Mouse (Mus musculus): ENCODE results near the gene Adamts4. TPM values are rescaled to one million over a fixed set of nuclear protein-coding genes. Genes with fewer than 3 reads are reported as not detected.

Adamts4 gene
- polyA plus RNA-seq, 1 experiment from 2014 or later = 5.5 TPM

DNA sequence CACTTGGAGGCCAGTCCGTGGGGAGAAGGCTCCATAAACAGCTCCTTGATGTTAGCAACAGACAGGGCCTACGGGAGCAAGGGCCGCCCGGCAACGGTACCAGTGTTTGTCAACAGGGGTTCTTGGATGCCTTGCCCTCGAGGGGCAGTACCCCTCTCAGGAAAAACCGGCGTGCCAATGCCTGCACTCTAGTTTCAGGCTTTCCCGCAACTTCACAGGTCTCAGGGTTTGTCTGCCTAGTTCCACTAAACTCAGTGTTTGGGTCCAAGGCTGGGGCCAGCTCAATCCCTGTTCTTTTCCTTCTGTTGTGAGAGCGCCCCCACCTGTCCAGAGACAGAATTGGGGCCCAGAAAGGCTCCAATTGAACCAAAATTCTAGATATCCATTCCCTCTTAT is 31.3 kb downstream of the Adamts4 start:
- peak overlapping the region; percentile 83 for H3K4me2 ChIP-seq (ENCODE audit: low read depth, severe bottlenecking)
- peak overlapping the region; percentile 71 for H3K27ac ChIP-seq (replicated peaks; ENCODE audit: low read depth, low read length)
- H3K9ac ChIP-seq (ENCODE audit: low read length) = peak overlapping the region; percentile 61
- DNase-seq (ENCODE audit: low spot score) (peak; percentile 81), ATAC-seq (ENCODE audit: insufficient number of reproducible peaks, low FRiP score, low TSS enrichment, low read depth) (peak; percentile 37)
- peaks cover 15% of the 10 kb centered on the region for H3K4me1 ChIP-seq (ENCODE audit: control insufficient read depth, insufficient read depth, low read length)
- peak overlapping the region; percentile 78 for H3K4me3 ChIP-seq (ENCODE audit: low read depth, low read length)
- H3K27me3 ChIP-seq (ENCODE audit: control insufficient read depth, insufficient read depth, low read length) = no peaks in the 10 kb centered on the region
- H3K36me3 ChIP-seq (ENCODE audit: control insufficient read depth, insufficient read depth, low read length) = peaks cover 23% of the 10 kb centered on the region
- no peaks in the 10 kb centered on the region for H3K9me3 ChIP-seq (ENCODE audit: control insufficient read depth, low read length)
- WGBS = under 1% methylated on average over 10 of the region's 10 CpGs

DNA sequence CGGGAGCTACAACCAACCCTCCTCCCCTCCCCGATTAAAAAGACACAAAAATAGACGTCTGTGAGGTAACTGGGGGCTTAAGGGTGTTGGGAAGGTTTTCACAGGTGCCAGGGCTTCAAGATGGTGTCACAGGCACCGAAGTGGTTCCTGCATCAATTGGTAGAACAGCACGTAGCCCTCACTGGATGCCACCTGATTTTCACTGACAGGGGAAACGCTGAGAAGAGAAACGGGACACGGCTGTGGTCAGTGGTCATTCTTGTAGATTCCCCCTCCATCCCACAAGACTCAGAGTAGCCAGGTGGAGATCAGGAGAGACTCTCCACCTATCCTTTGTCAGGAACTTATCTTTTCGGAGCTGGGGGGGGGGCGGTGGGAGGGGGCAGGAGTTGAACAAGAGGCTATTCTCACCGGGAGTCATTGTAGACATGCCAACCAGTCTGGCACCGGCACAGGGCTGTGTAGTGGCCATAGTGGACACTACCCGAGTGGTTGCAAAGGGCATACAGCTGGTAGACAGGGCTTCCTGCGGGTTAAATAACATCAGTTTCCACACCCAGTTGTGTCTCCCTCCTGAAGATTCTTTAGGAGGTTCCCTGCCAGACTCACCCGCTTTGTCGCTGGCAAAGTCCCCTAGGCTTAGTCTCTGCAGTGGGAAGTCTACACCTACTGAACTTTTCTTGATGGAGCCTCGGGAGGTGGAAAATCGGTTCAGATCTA is 32.0 kb downstream of the Adamts4 start:
- Histone ChIP-seq H3K27ac (replicated peaks; ENCODE audit: low read depth, low read length) (no peak overlapping the region), H3K9me3 (ENCODE audit: control insufficient read depth, low read length) (no peaks in the 10 kb centered on the region), H3K36me3 (ENCODE audit: control insufficient read depth, insufficient read depth, low read length) (peaks cover 20% of the 10 kb centered on the region), H3K4me2 (ENCODE audit: low read depth, severe bottlenecking) (peak overlapping the region; percentile 83; the same call in 1 of the 2 replicates), H3K4me3 (ENCODE audit: low read depth, low read length) (no peak overlapping the region; the same call in 1 of the 2 replicates), H3K9ac (ENCODE audit: low read length) (no peak overlapping the region; the same call in 1 of the 2 replicates), H3K27me3 (ENCODE audit: control insufficient read depth, insufficient read depth, low read length) (no peaks in the 10 kb centered on the region), H3K4me1 (ENCODE audit: control insufficient read depth, insufficient read depth, low read length) (peaks cover 17% of the 10 kb centered on the region)
- ATAC-seq (ENCODE audit: insufficient number of reproducible peaks, low FRiP score, low TSS enrichment, low read depth) (no peak), DNase-seq (ENCODE audit: low spot score) (no peak)
- 81% methylated on average over 18 of the region's 18 CpGs for WGBS

DNA sequence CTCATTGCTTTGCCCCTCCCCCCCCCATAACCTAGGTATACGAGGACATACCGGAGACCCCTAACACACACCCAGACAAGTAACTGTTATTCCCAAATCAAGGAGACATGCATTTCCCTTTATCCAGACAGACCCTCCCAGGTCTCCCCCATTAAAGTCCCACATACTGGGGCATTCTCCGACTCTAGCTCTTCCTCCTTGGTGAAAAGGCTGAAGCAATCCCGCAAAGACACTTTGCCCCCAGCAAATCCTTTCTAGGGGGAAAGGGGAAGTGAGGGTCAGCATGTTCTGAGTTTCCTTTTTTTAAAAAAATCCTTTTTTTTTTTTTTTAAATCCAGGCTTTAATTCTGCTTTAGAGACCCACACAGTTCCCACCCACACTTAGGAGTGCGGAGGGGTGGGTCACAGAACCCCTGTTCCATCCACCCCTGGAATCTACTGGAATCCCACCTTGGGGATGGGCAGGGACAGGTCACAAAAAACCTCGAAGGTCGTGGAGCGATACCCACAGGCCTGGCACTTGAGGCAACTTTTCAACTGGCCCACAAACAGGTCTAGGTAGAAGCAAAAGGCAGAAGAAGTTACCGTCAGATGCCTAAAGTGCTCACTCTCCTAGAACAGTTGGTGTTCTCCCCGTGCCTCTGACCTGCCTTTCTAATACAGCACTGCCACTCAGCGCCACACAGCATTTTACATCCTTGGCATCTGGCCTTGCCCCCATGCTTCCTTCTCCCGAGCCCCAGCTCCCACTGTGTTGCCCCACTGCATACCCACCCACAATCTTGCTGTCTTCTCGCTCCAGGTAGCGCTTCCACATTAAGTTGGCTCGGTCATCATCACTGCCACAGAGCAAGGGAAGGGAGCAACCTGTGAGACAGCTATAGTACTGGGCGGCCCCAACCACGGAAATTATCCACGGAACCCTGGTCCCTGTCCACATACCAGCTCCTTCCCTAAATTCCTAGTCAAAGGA is 33.3 kb downstream of the Adamts4 start:
- Histone ChIP-seq H3K36me3 (ENCODE audit: control insufficient read depth, insufficient read depth, low read length) (peaks cover 14% of the 10 kb centered on the region; the same call in 1 of the 2 replicates), H3K9ac (ENCODE audit: low read length) (no peak overlapping the region), H3K27me3 (ENCODE audit: control insufficient read depth, insufficient read depth, low read length) (no peaks in the 10 kb centered on the region), H3K9me3 (ENCODE audit: control insufficient read depth, low read length) (no peaks in the 10 kb centered on the region), H3K27ac (replicated peaks; ENCODE audit: low read depth, low read length) (no peak overlapping the region), H3K4me1 (ENCODE audit: control insufficient read depth, insufficient read depth, low read length) (peaks cover 17% of the 10 kb centered on the region), H3K4me2 (ENCODE audit: low read depth, severe bottlenecking) (no peak overlapping the region), H3K4me3 (ENCODE audit: low read depth, low read length) (no peak overlapping the region)
- no peak for DNase-seq (ENCODE audit: low spot score)
- ATAC-seq (ENCODE audit: insufficient number of reproducible peaks, low FRiP score, low TSS enrichment, low read depth) = no peak
- WGBS = 90% methylated on average over 18 of the region's 18 CpGs

DNA sequence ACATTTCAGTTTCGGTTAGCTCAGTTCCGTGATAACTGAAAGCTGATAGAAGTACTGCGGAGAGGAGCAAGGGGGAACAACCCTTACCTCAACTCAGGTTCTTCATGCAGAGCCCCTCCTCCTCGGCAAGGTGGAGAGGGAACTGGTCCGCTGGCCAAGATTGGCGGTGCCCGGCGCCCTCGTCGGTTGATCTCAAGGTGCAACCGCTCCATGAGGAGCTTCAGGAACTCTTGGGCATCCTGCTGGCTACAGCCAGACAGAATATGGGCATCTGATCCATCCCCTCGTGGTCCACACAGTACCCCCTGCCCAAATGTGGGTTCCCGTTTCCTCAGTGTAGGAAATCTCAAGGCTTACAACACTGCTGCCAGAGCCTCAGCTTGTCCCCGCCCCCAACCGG is 34.3 kb downstream of the Adamts4 start:
- no peak overlapping the region for H3K4me3 ChIP-seq (ENCODE audit: low read depth, low read length)
- no peak overlapping the region for H3K9ac ChIP-seq (ENCODE audit: low read length)
- H3K27me3 ChIP-seq (ENCODE audit: control insufficient read depth, insufficient read depth, low read length) = no peaks in the 10 kb centered on the region
- DNase-seq (ENCODE audit: low spot score) (no peak), ATAC-seq (ENCODE audit: insufficient number of reproducible peaks, low FRiP score, low TSS enrichment, low read depth) (no peak)
- 89% methylated on average over 15 of the region's 15 CpGs for WGBS
- peaks cover 14% of the 10 kb centered on the region; the same call in 1 of the 2 replicates for H3K36me3 ChIP-seq (ENCODE audit: control insufficient read depth, insufficient read depth, low read length)
- H3K27ac ChIP-seq (replicated peaks; ENCODE audit: low read depth, low read length) = no peak overlapping the region
- no peak overlapping the region for H3K4me2 ChIP-seq (ENCODE audit: low read depth, severe bottlenecking)
- H3K4me1 ChIP-seq (ENCODE audit: control insufficient read depth, insufficient read depth, low read length) = peaks cover 17% of the 10 kb centered on the region
- H3K9me3 ChIP-seq (ENCODE audit: control insufficient read depth, low read length) = no peaks in the 10 kb centered on the region

DNA sequence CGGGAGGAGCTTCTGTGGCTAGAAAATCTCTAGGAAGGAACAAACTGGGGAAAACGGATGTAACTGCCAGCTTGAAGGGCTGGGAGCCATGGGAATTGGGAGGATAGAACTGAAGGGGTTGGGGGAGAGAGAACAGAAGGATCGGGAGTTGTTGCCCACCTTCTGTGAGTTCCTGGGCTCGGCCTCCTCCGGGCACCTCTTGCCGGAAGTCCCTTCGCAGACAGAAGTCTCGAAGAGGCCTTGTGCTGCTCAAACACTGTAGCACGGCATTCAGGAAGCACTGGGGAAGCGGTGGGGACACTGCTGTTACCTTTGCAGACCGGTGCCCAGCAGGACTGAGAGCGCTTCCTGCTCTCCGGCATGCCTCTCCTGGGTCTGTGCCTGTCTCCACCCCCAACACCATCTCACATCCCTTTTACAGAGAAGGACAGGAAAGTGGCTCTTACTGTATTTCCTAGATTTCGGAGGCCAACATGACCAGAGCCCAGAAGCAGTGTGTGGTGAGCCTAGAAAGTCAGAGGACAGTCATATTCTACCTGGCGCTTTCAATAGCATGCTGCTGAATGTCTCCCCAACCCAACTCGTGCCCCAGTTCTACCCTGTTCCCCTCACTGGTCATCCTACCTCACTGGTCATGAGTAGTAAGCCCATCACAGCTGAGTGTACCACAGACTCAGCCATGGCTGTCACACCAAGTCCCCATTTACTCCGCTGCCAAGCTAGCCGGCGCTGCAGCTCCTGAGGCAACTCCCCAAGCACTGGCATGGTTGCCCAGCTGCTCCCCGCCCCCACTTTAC is 35.1 kb downstream of the Adamts4 start:
- H3K27me3 ChIP-seq (ENCODE audit: control insufficient read depth, insufficient read depth, low read length) = no peaks in the 10 kb centered on the region
- peaks cover 9% of the 10 kb centered on the region; the same call in 1 of the 2 replicates for H3K4me1 ChIP-seq (ENCODE audit: control insufficient read depth, insufficient read depth, low read length)
- 89% methylated on average over 20 of the region's 20 CpGs for WGBS
- no peak overlapping the region for H3K4me2 ChIP-seq (ENCODE audit: low read depth, severe bottlenecking)
- no peak overlapping the region for H3K4me3 ChIP-seq (ENCODE audit: low read depth, low read length)
- no peak for DNase-seq (ENCODE audit: low spot score)
- peaks cover 20% of the 10 kb centered on the region; the same call in 1 of the 2 replicates for H3K36me3 ChIP-seq (ENCODE audit: control insufficient read depth, insufficient read depth, low read length)
- no peak overlapping the region for H3K9ac ChIP-seq (ENCODE audit: low read length)
- H3K27ac ChIP-seq (replicated peaks; ENCODE audit: low read depth, low read length) = no peak overlapping the region
- no peak for ATAC-seq (ENCODE audit: insufficient number of reproducible peaks, low FRiP score, low TSS enrichment, low read depth)
- no peaks in the 10 kb centered on the region for H3K9me3 ChIP-seq (ENCODE audit: control insufficient read depth, low read length)

DNA sequence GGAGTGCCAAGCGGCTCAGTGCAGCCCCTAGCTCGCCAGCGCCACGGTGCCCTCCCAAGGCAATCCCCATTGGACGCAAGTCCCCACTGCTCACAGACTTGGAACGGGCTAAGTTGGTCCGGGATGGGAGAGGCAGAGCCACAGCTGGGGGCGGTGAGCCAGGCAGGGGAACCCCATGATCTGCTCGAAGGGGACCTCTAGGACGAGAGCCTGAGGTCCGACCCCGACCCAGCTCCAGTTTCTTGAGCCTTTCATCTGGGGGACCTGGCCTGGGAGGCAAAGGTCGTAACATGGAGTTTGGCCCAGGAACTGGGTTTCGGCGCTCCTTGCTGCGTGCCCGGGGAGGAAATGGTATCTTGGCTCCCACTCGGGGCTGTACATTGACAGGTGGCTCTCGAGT is 36.3 kb downstream of the Adamts4 start:
- no peak overlapping the region for H3K27ac ChIP-seq (replicated peaks; ENCODE audit: low read depth, low read length)
- no peak for DNase-seq (ENCODE audit: low spot score)

DNA sequence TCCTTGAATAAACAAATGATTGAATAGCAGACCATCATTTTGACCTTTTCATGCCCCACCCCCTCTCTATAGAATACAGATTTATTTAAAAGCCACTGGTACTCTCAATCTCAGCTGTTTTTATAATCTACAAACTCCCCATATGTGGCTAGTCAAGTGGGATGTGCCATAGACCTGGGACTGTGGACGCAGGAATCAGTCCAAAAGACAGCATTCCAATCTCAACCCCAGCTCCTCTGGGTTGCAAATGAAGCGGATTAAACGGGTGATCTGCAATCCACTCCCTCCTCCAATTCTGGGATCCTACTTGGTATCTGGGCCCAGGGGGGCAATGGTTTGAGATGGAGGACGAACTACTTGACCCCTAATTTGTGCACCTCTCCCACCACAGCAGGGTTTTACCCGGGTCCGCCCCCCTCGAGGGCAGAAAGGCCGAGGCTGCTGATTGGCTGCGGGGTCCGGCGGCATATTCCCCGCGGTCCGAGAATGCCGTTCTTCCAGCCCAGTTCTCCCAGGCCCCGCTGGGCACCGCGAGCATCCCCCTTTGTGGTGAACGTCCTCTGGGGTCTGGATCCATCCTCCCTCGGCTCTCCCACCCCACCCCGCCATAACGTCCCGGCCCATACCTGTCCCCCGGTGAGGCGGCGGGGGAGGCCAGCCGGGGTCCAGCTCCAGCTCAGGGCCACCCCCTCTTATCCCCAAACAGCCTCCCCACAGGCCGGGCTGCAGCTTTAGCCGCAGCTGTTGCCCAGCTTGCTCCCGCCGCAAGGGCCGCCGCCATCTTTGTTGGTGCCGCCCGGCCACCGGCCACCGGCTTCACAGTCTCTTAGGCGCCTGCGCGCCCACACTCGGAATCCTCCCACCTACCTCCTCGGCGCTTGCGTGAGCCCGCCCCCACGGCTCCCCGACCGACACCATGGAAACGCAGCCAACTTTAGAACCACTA is 37.2 kb downstream of the Adamts4 start, which contains the start of gene Usp21:
Gene Usp21 (minus strand): TSS at position 856 of the 946 bp plus-strand sequence.
- H3K4me3 ChIP-seq (ENCODE audit: low read depth, low read length) = peak within 1 kb of the TSS; percentile 85
- no peaks in the 10 kb centered on the region for H3K9me3 ChIP-seq (ENCODE audit: control insufficient read depth, low read length)
- whole genome bisulfite sequencing = under 1% methylated on average over 49 of the region's 49 CpGs
- peak within 1 kb of the TSS; percentile 98 for H3K9ac ChIP-seq (ENCODE audit: low read length)
- peak within 1 kb of the TSS; percentile 45 for H3K4me2 ChIP-seq (ENCODE audit: low read depth, severe bottlenecking)
- ATAC-seq (ENCODE audit: insufficient number of reproducible peaks, low FRiP score, low TSS enrichment, low read depth) (peak; percentile 91), DNase-seq (ENCODE audit: low spot score) (peak; percentile 93)
- H3K27ac ChIP-seq (replicated peaks; ENCODE audit: low read depth, low read length) = peak within 1 kb of the TSS; percentile 86
- peaks cover 3% of the 10 kb centered on the region; the same call in 1 of the 2 replicates for H3K4me1 ChIP-seq (ENCODE audit: control insufficient read depth, insufficient read depth, low read length)
- peaks cover 20% of the 10 kb centered on the region; the same call in 1 of the 2 replicates for H3K36me3 ChIP-seq (ENCODE audit: control insufficient read depth, insufficient read depth, low read length)
- no peaks in the 10 kb centered on the region for H3K27me3 ChIP-seq (ENCODE audit: control insufficient read depth, insufficient read depth, low read length)

More for the DNA sequence above, 36.3 kb downstream of the Adamts4 start:
- Histone ChIP-seq H3K4me2 (ENCODE audit: low read depth, severe bottlenecking) (peak overlapping the region; percentile 45; the same call in 1 of the 2 replicates), H3K4me3 (ENCODE audit: low read depth, low read length) (no peak overlapping the region), H3K9ac (ENCODE audit: low read length) (no peak overlapping the region), H3K4me1 (ENCODE audit: control insufficient read depth, insufficient read depth, low read length) (peaks cover 7% of the 10 kb centered on the region; the same call in 1 of the 2 replicates), H3K36me3 (ENCODE audit: control insufficient read depth, insufficient read depth, low read length) (peaks cover 20% of the 10 kb centered on the region; the same call in 1 of the 2 replicates), H3K27me3 (ENCODE audit: control insufficient read depth, insufficient read depth, low read length) (no peaks in the 10 kb centered on the region), H3K9me3 (ENCODE audit: control insufficient read depth, low read length) (no peaks in the 10 kb centered on the region)
- 90% methylated on average over 19 of the region's 19 CpGs for WGBS
- ATAC-seq (ENCODE audit: insufficient number of reproducible peaks, low FRiP score, low TSS enrichment, low read depth) = no peak
